Mouse (Mus musculus): Measurements from ENCODE around the gene Dmc1. TPM values are rescaled to one million over a fixed set of nuclear protein-coding genes. Genes with fewer than 3 reads are reported as not detected.

Dmc1 gene
- total and polyA plus RNA-seq, 2 experiments from 2014 or later: 1.1 TPM

GRCm38 (mm10) chr15:79630471-79630870 lies 25.6 kb upstream of the Dmc1 start:
- H3K4me2 ChIP-seq (ENCODE audit: low read depth, low read length, poor library complexity, severe bottlenecking): no peak overlapping the region
- 95% methylated on average over 2 of the region's 2 CpGs for WGBS

GRCm38 (mm10) chr15:79619770-79620414 lies 15.0 kb upstream of the Dmc1 start:
- Histone ChIP-seq H3K27me3 (ENCODE audit: insufficient read depth, low read length) (no peaks in the 10 kb centered on the region), H3K9ac (replicated peaks; ENCODE audit: low read length, poor library complexity, severe bottlenecking) (no peak overlapping the region), H3K27ac (ENCODE audit: low read depth, low read length) (no peak overlapping the region), H3K4me3 (ENCODE audit: low read depth, low read length) (no peak overlapping the region), H3K9me3 (ENCODE audit: low read length) (no peaks in the 10 kb centered on the region), H3K4me1 (ENCODE audit: insufficient read depth, low read length) (no peaks in the 10 kb centered on the region), H3K36me3 (ENCODE audit: insufficient read depth, low read length) (peaks cover 42% of the 10 kb centered on the region), H3K4me2 (ENCODE audit: low read depth, low read length, poor library complexity, severe bottlenecking) (no peak overlapping the region)
- TF ChIP-seq CTCF (IDR thresholded peaks at IDR 0.05): no peak
- ATAC-seq (ENCODE audit: low FRiP score) (no peak), DNase-seq (ENCODE audit: low spot score) (no peak)
- 87% methylated on average over 11 of the region's 11 CpGs for WGBS

More at GRCm38 (mm10) chr15:79630471-79630870, 25.6 kb upstream of the Dmc1 start:
- Histone ChIP-seq H3K9ac (replicated peaks; ENCODE audit: low read length, poor library complexity, severe bottlenecking) (no peak overlapping the region), H3K4me1 (ENCODE audit: insufficient read depth, low read length) (no peaks in the 10 kb centered on the region), H3K27ac (ENCODE audit: low read depth, low read length) (no peak overlapping the region), H3K4me3 (ENCODE audit: low read depth, low read length) (no peak overlapping the region), H3K9me3 (ENCODE audit: low read length) (no peaks in the 10 kb centered on the region), H3K36me3 (ENCODE audit: insufficient read depth, low read length) (peaks cover 58% of the 10 kb centered on the region), H3K27me3 (ENCODE audit: insufficient read depth, low read length) (no peaks in the 10 kb centered on the region)
- no peak for ATAC-seq (ENCODE audit: low FRiP score)
- no peak for TF ChIP-seq CTCF (IDR thresholded peaks at IDR 0.05)
- no peak for DNase-seq (ENCODE audit: low spot score)

GRCm38 (mm10) chr15:79618456-79618855 lies 13.5 kb upstream of the Dmc1 start:
- 92% methylated on average over 7 of the region's 7 CpGs for WGBS
- Histone ChIP-seq H3K9me3 (ENCODE audit: low read length) (no peaks in the 10 kb centered on the region), H3K4me2 (ENCODE audit: low read depth, low read length, poor library complexity, severe bottlenecking) (no peak overlapping the region), H3K27me3 (ENCODE audit: insufficient read depth, low read length) (no peaks in the 10 kb centered on the region), H3K4me1 (ENCODE audit: insufficient read depth, low read length) (no peaks in the 10 kb centered on the region), H3K27ac (ENCODE audit: low read depth, low read length) (no peak overlapping the region), H3K4me3 (ENCODE audit: low read depth, low read length) (no peak overlapping the region), H3K36me3 (ENCODE audit: insufficient read depth, low read length) (peaks cover 41% of the 10 kb centered on the region), H3K9ac (replicated peaks; ENCODE audit: low read length, poor library complexity, severe bottlenecking) (no peak overlapping the region)
- no peak for ATAC-seq (ENCODE audit: low FRiP score)
- DNase-seq (ENCODE audit: low spot score): no peak
- TF ChIP-seq CTCF (IDR thresholded peaks at IDR 0.05): no peak

- H3K36me3 ChIP-seq (ENCODE audit: insufficient read depth, low read length): peaks cover 36% of the 10 kb centered on the region
Measured at GRCm38 (mm10) chr15:79617135-79617534, 12.2 kb upstream of the Dmc1 start.

GRCm38 (mm10) chr15:79616729-79617128 lies 11.8 kb upstream of the Dmc1 start:
- Histone ChIP-seq H3K4me1 (ENCODE audit: insufficient read depth, low read length) (no peaks in the 10 kb centered on the region), H3K36me3 (ENCODE audit: insufficient read depth, low read length) (peaks cover 34% of the 10 kb centered on the region), H3K9me3 (ENCODE audit: low read length) (no peaks in the 10 kb centered on the region), H3K27me3 (ENCODE audit: insufficient read depth, low read length) (no peaks in the 10 kb centered on the region), H3K9ac (replicated peaks; ENCODE audit: low read length, poor library complexity, severe bottlenecking) (no peak overlapping the region), H3K27ac (ENCODE audit: low read depth, low read length) (no peak overlapping the region), H3K4me3 (ENCODE audit: low read depth, low read length) (no peak overlapping the region), H3K4me2 (ENCODE audit: low read depth, low read length, poor library complexity, severe bottlenecking) (no peak overlapping the region)
- ATAC-seq (ENCODE audit: low FRiP score) (no peak), DNase-seq (ENCODE audit: low spot score) (no peak)
- no peak for TF ChIP-seq CTCF (IDR thresholded peaks at IDR 0.05)
- 84% methylated on average over 5 of the region's 5 CpGs for WGBS

More at GRCm38 (mm10) chr15:79617135-79617534, 12.2 kb upstream of the Dmc1 start:
- H3K4me2 ChIP-seq (ENCODE audit: low read depth, low read length, poor library complexity, severe bottlenecking): no peak overlapping the region
- H3K9me3 ChIP-seq (ENCODE audit: low read length): no peaks in the 10 kb centered on the region
- ATAC-seq (ENCODE audit: low FRiP score) (no peak), DNase-seq (ENCODE audit: low spot score) (no peak)
- H3K27ac ChIP-seq (ENCODE audit: low read depth, low read length): no peak overlapping the region
- no peaks in the 10 kb centered on the region for H3K4me1 ChIP-seq (ENCODE audit: insufficient read depth, low read length)
- H3K4me3 ChIP-seq (ENCODE audit: low read depth, low read length): no peak overlapping the region
- no peak overlapping the region for H3K9ac ChIP-seq (replicated peaks; ENCODE audit: low read length, poor library complexity, severe bottlenecking)
- TF ChIP-seq CTCF (IDR thresholded peaks at IDR 0.05): no peak
- WGBS: 82% methylated on average over 11 of the region's 11 CpGs
- H3K27me3 ChIP-seq (ENCODE audit: insufficient read depth, low read length): no peaks in the 10 kb centered on the region

- 90% methylated on average over 7 of the region's 7 CpGs for WGBS
- ATAC-seq (ENCODE audit: low FRiP score): no peak
- Histone ChIP-seq H3K27ac (ENCODE audit: low read depth, low read length) (no peak overlapping the region), H3K4me1 (ENCODE audit: insufficient read depth, low read length) (no peaks in the 10 kb centered on the region), H3K4me3 (ENCODE audit: low read depth, low read length) (no peak overlapping the region), H3K27me3 (ENCODE audit: insufficient read depth, low read length) (no peaks in the 10 kb centered on the region), H3K9ac (replicated peaks; ENCODE audit: low read length, poor library complexity, severe bottlenecking) (no peak overlapping the region), H3K4me2 (ENCODE audit: low read depth, low read length, poor library complexity, severe bottlenecking) (no peak overlapping the region), H3K36me3 (ENCODE audit: insufficient read depth, low read length) (peaks cover 29% of the 10 kb centered on the region), H3K9me3 (ENCODE audit: low read length) (no peaks in the 10 kb centered on the region)
- TF ChIP-seq CTCF (IDR thresholded peaks at IDR 0.05): no peak
- DNase-seq (ENCODE audit: low spot score): no peak
Measured at GRCm38 (mm10) chr15:79615501-79615900, 10.6 kb upstream of the Dmc1 start.

Data from midbrain, postnatal 0 days (tissue).